Mouse (Mus musculus): Measurements from ENCODE around the gene Slc22a3. TPM values are rescaled to one million over a fixed set of nuclear protein-coding genes. Genes with fewer than 3 reads are reported as not detected.

Slc22a3 gene
- total and polyA plus RNA-seq, 2 experiments from 2014 or later, result 0.04 to 0.52 TPM

DNA sequence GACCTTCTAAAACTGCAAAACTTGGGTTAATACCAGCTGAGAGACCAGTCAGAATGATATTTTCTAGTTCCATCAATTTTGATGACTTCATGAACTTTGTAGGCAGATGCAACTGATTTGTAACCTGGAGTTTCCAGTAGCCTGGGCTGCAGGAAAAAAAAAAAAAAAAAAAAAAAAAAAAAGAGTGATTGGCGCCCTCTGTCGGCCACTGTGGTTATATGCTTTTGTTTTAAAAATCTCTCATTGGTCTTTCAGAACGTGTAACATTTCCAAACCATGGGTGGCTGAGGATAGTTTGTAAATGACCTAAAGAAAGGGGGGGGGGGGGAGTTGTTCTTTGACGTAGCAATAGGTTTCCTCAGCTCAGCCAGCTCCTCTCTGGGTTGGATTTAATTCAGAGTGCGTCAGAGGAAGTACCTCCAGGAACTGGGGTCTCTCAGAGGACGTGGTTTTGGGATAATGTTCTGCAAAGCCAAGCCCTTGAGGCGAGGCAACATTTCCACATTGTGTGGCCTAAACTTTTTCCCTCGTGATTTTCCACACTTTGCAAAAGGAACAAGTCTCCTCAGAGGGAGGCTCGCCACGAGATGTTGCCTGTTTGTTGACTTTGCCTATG lies 136.1 kb downstream of the Slc22a3 start:
- Histone ChIP-seq H3K36me3 (replicated peaks; ENCODE audit: control insufficient read depth, insufficient read depth, low read length) (no peaks in the 10 kb centered on the region), H3K9me3 (replicated peaks; ENCODE audit: control insufficient read depth, low read length) (no peaks in the 10 kb centered on the region), H3K27me3 (ENCODE audit: control insufficient read depth, insufficient read depth, low read length) (no peaks in the 10 kb centered on the region), H3K4me2 (ENCODE audit: low read depth, low read length) (peak overlapping the region; percentile 45), H3K4me3 (ENCODE audit: low read depth, low read length) (peak overlapping the region; percentile 15), H3K27ac (ENCODE audit: low read depth) (no peak overlapping the region), H3K9ac (replicated peaks; ENCODE audit: low read depth, low read length) (no peak overlapping the region), H3K4me1 (ENCODE audit: control insufficient read depth, insufficient read depth) (0 out of 2 replicates have a peak, but pooled peaks cover 4% of the 10 kb centered on the region)
- ATAC-seq (ENCODE audit: insufficient read depth, low read depth) (no peak), DNase-seq (ENCODE audit: low spot score) (peak; percentile 25)
- TF ChIP-seq CTCF (IDR thresholded peaks at IDR 0.05; ENCODE audit: low read depth) (peak; percentile 37), EP300 (IDR thresholded peaks at IDR 0.05; ENCODE audit: low read depth) (no peak)
- WGBS, result 30% methylated on average over 10 of the region's 10 CpGs

DNA sequence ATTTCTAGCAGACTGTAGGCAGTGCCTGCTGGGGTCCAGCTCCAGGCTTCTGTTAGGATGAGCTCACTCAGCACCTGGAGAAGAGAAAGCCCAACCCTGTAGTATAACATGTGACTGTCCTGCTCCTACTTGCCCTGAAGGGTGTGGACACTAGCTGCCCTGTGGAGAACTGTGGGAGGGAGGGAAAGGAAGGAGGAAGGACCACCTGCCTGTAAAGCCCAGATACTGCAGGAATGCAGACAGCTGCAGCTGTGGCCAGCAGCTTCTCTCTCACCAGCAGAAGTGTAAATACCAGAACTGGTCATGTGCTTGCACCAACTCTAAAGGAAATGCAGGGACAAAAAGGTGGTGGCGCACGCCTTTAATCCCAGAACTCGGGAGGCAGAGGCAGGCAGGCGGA lies 137.2 kb downstream of the Slc22a3 start:
- H3K27ac ChIP-seq (ENCODE audit: low read depth), result no peak overlapping the region
- H3K4me3 ChIP-seq (ENCODE audit: low read depth, low read length), result no peak overlapping the region
- no peaks in the 10 kb centered on the region for H3K9me3 ChIP-seq (replicated peaks; ENCODE audit: control insufficient read depth, low read length)
- no peak for DNase-seq (ENCODE audit: low spot score)
- H3K4me2 ChIP-seq (ENCODE audit: low read depth, low read length), result no peak overlapping the region
- no peaks in the 10 kb centered on the region for H3K27me3 ChIP-seq (ENCODE audit: control insufficient read depth, insufficient read depth, low read length)
- WGBS, result 38% methylated on average over 4 of the region's 4 CpGs
- H3K9ac ChIP-seq (replicated peaks; ENCODE audit: low read depth, low read length), result no peak overlapping the region
- TF ChIP-seq EP300 (IDR thresholded peaks at IDR 0.05; ENCODE audit: low read depth), result no peak
- no peak for TF ChIP-seq CTCF (IDR thresholded peaks at IDR 0.05; ENCODE audit: low read depth)
- ATAC-seq (ENCODE audit: insufficient read depth, low read depth), result peak; percentile 18; the same call in 1 of the 2 replicates
- 0 out of 2 replicates have a peak, but pooled peaks cover 4% of the 10 kb centered on the region for H3K4me1 ChIP-seq (ENCODE audit: control insufficient read depth, insufficient read depth)
- H3K36me3 ChIP-seq (replicated peaks; ENCODE audit: control insufficient read depth, insufficient read depth, low read length), result no peaks in the 10 kb centered on the region

DNA sequence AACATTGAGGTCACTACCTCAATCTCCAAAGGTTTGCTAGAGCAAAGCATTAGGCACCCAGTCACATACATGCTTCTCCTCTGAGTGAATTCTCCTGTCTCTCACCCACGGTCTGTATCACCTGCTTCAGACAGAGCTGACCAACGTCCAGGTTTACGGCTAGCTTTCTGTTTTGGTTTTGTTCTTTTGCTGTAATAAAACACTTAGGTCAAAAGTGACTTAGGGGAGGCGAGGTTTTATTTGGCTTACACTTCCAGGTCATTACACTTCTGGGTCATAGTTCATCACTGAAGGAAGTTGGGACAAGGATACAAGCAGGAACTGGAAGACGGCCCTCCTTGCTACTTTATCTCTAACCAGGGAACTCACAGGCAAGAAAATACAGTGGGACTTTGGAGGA lies 138.1 kb downstream of the Slc22a3 start:
- no peak for TF ChIP-seq EP300 (IDR thresholded peaks at IDR 0.05; ENCODE audit: low read depth)
- H3K9ac ChIP-seq (replicated peaks; ENCODE audit: low read depth, low read length), result no peak overlapping the region
- H3K27me3 ChIP-seq (ENCODE audit: control insufficient read depth, insufficient read depth, low read length), result no peaks in the 10 kb centered on the region
- H3K27ac ChIP-seq (ENCODE audit: low read depth), result no peak overlapping the region
- no peak overlapping the region for H3K4me2 ChIP-seq (ENCODE audit: low read depth, low read length)
- H3K4me3 ChIP-seq (ENCODE audit: low read depth, low read length), result no peak overlapping the region
- H3K36me3 ChIP-seq (replicated peaks; ENCODE audit: control insufficient read depth, insufficient read depth, low read length), result no peaks in the 10 kb centered on the region
- peaks cover 6% of the 10 kb centered on the region; the same call in 1 of the 2 replicates for H3K4me1 ChIP-seq (ENCODE audit: control insufficient read depth, insufficient read depth)
- DNase-seq (ENCODE audit: low spot score) (no peak), ATAC-seq (ENCODE audit: insufficient read depth, low read depth) (no peak)
- WGBS, result 67% methylated on average over 5 of the region's 5 CpGs
- no peaks in the 10 kb centered on the region for H3K9me3 ChIP-seq (replicated peaks; ENCODE audit: control insufficient read depth, low read length)

Other genes with a start within 250 kb of the Slc22a3 start
- gene Map3k4, start 188.9 kb downstream of the Slc22a3 start, total RNA-seq (2014; rRNA removed; ENCODE audit: low replicate concordance), result 19.6 and 25.0 TPM in 2 replicates
- gene Map3k4, start 188.9 kb downstream of the Slc22a3 start, polyA plus RNA-seq (2015; fragmentation: Nextera tagmentation; extraction: Ambion mirVana), result 31.6 and 36.0 TPM in 2 replicates
- gene Plg, start 129.1 kb downstream of the Slc22a3 start, total RNA-seq (2014; rRNA removed; ENCODE audit: low replicate concordance), result 0.12 and 0.38 TPM in 2 replicates
- not detected in 2 replicates for gene Plg, start 129.1 kb downstream of the Slc22a3 start, polyA plus RNA-seq (2015; fragmentation: Nextera tagmentation; extraction: Ambion mirVana)
- gene Slc22a2, start 76.4 kb upstream of the Slc22a3 start, total RNA-seq (2014; rRNA removed; ENCODE audit: low replicate concordance), result not detected in 2 replicates
- gene Slc22a2, start 76.4 kb upstream of the Slc22a3 start, polyA plus RNA-seq (2015; fragmentation: Nextera tagmentation; extraction: Ambion mirVana), result not detected in 2 replicates
- not detected in 2 replicates for gene Slc22a1, start 168.1 kb upstream of the Slc22a3 start, total RNA-seq (2014; rRNA removed; ENCODE audit: low replicate concordance)
- gene Slc22a1, start 168.1 kb upstream of the Slc22a3 start, polyA plus RNA-seq (2015; fragmentation: Nextera tagmentation; extraction: Ambion mirVana), result 33.5 and 42.8 TPM in 2 replicates

Measured in heart, postnatal 0 days (tissue).